Mouse (Mus musculus) liver, embryonic 11.5 days (tissue): Measurements from ENCODE around the gene Eml5. TPM values are rescaled to one million over a fixed set of nuclear protein-coding genes. Genes with fewer than 3 reads are reported as not detected.

Source experiments
- ATAC-seq: fragments of 200-750 bp; cut with Nextera tagmentation; replicated peaks from 2 replicates; pipeline ENCODE4 v1.8.0; 2017; ENCODE audit warnings: moderate number of reproducible peaks, mild to moderate bottlenecking, moderate TSS enrichment, moderate library complexity; ENCODE audit not compliant: low FRiP score
- DNase-seq: peaks from one replicate; pipeline ENCODE4 v3.0.0-alpha.2; 2017; ENCODE audit warnings: low spot score
- H3K27ac ChIP-seq: fragments of 300-500 bp; sonication (generic); 2 replicates; pipeline ENCODE4 v1.5.1; 2014; ENCODE audit warnings: mild to moderate bottlenecking, low read depth, low read length, control low read depth
- H3K27me3 ChIP-seq: fragments of 300-500 bp; sonication (generic); replicated peaks from 2 replicates; pipeline ENCODE4 v1.6.1; 2014; ENCODE audit warnings: low read length, mixed read lengths; ENCODE audit not compliant: control insufficient read depth, insufficient read depth
- H3K36me3 ChIP-seq: fragments of 300-500 bp; sonication (generic); 2 replicates; pipeline ENCODE4 v1.6.1; 2014; ENCODE audit warnings: mild to moderate bottlenecking, low read length, moderate library complexity, mixed read lengths; ENCODE audit not compliant: control insufficient read depth, insufficient read depth
- H3K4me1 ChIP-seq: fragments of 300-500 bp; sonication (generic); replicated peaks from 2 replicates; pipeline ENCODE4 v1.6.1; 2014; ENCODE audit warnings: low read length, mixed read lengths; ENCODE audit not compliant: control insufficient read depth, insufficient read depth
- H3K4me2 ChIP-seq: fragments of 300-500 bp; sonication (generic); 2 replicates; pipeline ENCODE4 v1.6.1; 2014; ENCODE audit warnings: mild to moderate bottlenecking, control low read depth, moderate library complexity
- H3K4me3 ChIP-seq: fragments of 300-500 bp; sonication (generic); 2 replicates; pipeline ENCODE4 v1.5.1; 2014; ENCODE audit warnings: low read depth, low read length, control low read depth
- H3K9ac ChIP-seq: fragments of 300-500 bp; sonication (generic); 2 replicates; pipeline ENCODE4 v1.6.1; 2014; ENCODE audit warnings: low read depth, low read length, control low read depth
- H3K9me3 ChIP-seq: fragments of 300-500 bp; sonication (generic); 2 replicates; pipeline ENCODE4 v1.6.1; 2016; ENCODE audit warnings: low read length, inconsistent platforms, mixed read lengths; ENCODE audit not compliant: control insufficient read depth
- WGBS: fragments of 180-500 bp; shearing (Covaris S2); extraction: QIAGEN DNeasy Blood & Tissue Kit; methylation state at CpG from one replicate; pipeline ENCODE4 v1.1.7; 2014; 5-methylcytosine and 5-hydroxymethylcytosine counted together
- polyA plus RNA-seq: library from polyadenylated mRNA; unstranded; fragments of >200 nt; fragmentation: Nextera tagmentation; extraction: Ambion mirVana; gene quantifications from 2 replicates; pipeline ENCODE4 v1.2.1, GENCODE M21; 2014

Eml5 gene
- polyA plus RNA-seq, 1 experiment from 2014 or later, result 2.7 TPM

DNA sequence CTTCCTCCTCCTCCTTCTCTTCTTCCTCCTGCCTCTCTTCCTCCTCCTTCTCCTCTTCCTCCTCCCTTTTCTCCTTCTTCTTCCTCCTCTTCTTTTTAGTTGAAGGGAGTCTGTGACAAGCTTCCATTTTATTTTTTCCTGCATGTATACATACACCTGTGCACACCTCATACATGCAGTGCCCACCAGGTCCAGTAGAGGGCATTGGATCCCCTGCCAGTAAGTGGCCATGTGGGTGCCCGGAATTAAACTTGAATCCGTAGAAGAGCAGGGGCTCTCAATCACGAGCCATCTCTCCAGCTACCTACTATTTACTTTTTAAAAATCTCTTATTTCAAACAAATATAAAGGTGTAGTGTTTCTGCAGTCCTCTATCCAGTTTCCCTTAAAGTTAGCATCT, 50.5 kb downstream of the Eml5 start:
- Histone ChIP-seq H3K9ac (no peak overlapping the region), H3K27me3 (no peaks in the 10 kb centered on the region), H3K36me3 (no peaks in the 10 kb centered on the region), H3K4me2 (no peak overlapping the region), H3K27ac (no peak overlapping the region), H3K9me3 (no peaks in the 10 kb centered on the region), H3K4me3 (no peak overlapping the region), H3K4me1 (no peaks in the 10 kb centered on the region)
- 35% methylated on average over 3 of the region's 3 CpGs for WGBS
- ATAC-seq (peak; percentile 47; the same call in 1 of the 2 replicates), DNase-seq (no peak)

DNA sequence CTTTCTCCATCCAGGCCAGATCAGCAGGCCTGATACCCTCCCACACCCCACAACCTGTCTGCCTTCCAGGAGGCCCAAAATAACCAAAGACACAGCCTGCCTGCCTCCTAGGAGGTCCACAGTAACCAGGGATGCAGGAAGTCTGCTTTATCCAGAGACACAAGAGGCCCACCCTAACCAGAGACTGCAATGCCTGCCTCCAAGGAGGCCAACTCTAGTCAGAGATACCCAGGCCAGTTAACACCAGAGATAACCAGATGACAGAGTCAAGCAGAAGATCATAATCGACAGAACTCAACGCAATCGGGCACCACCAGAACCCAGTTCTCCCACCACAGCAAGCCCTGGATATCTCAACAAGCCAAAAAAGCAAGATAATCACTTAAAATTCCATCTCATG, 56.5 kb downstream of the Eml5 start:
- no peaks in the 10 kb centered on the region for H3K9me3 ChIP-seq

DNA sequence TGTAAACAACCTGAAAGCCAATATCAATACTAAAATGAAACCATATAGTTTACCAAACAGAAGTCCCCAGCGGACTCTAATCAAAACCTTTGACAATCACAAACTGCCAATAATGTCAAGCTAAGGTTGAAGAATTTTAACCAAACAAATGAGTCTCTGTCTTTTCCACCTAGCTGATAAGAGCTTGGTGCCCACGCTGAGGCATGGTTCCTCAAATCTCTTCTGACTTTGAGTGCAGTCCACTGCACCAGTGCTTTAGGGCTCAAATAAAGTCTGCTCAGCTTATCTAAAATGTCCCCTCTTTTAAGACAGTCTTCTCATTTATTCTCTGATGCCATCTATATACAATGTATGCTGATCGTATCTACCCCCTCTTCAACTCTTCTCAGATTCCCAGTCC, 61.1 kb downstream of the Eml5 start:
- Histone ChIP-seq H3K27ac (no peak overlapping the region), H3K4me1 (no peaks in the 10 kb centered on the region), H3K9me3 (no peaks in the 10 kb centered on the region), H3K36me3 (no peaks in the 10 kb centered on the region), H3K9ac (no peak overlapping the region), H3K27me3 (no peaks in the 10 kb centered on the region), H3K4me3 (no peak overlapping the region), H3K4me2 (no peak overlapping the region)
- DNase-seq (no peak), ATAC-seq (no peak)
- WGBS, result 63% methylated on average over 3 of the region's 3 CpGs

More for the DNA sequence above, 56.5 kb downstream of the Eml5 start:
- Histone ChIP-seq H3K4me2 (no peak overlapping the region), H3K27me3 (no peaks in the 10 kb centered on the region), H3K27ac (no peak overlapping the region), H3K9ac (no peak overlapping the region), H3K4me1 (no peaks in the 10 kb centered on the region), H3K36me3 (no peaks in the 10 kb centered on the region), H3K4me3 (no peak overlapping the region)
- DNase-seq (no peak), ATAC-seq (no peak)
- WGBS, result 76% methylated on average over 3 of the region's 3 CpGs

DNA sequence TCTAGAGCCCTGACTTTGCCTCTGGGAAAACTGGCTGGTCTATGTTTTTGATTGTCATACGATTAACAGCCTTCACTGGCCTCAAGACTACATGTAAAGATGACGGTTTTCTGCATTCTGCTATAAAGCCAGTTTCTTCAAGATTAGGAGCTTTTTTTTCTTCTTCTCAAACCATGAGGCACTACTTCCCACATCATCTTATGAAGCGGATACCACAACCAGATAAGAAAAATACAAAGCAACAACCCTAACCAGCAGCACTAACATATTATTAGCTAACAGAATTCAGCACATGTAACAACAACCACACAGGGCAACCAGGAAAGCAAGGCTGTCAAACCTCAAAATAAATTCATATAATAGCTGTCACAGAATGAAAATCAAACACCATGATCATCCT, 63.3 kb downstream of the Eml5 start:
- Histone ChIP-seq H3K9ac (no peak overlapping the region), H3K4me2 (no peak overlapping the region), H3K4me3 (no peak overlapping the region), H3K27me3 (no peaks in the 10 kb centered on the region), H3K27ac (no peak overlapping the region), H3K4me1 (no peaks in the 10 kb centered on the region), H3K9me3 (no peaks in the 10 kb centered on the region), H3K36me3 (no peaks in the 10 kb centered on the region)
- WGBS, result 75% methylated on average over 3 of the region's 3 CpGs
- DNase-seq (no peak), ATAC-seq (no peak)

DNA sequence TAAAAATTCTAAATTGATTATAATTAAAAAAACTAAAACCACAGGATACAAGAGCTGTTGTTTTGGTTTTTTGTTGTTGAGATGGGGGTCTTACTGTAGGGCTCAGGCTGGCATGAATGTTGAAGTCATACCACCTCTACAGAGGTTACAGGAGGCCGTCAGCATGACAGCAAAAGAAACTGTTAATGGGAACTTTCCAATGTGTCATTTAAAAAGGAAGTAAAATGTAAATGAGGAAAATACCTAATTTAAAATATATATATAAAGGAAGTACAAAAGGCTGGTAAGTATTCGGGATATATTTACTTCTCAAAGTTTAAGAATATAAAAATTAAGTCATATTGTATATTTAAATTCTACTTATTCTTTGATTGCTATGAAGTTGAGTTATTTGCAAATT, 65.8 kb downstream of the Eml5 start:
- no peaks in the 10 kb centered on the region for H3K9me3 ChIP-seq
- H3K27me3 ChIP-seq, result no peaks in the 10 kb centered on the region
- H3K4me3 ChIP-seq, result no peak overlapping the region
- DNase-seq (no peak), ATAC-seq (no peak)
- no peak overlapping the region for H3K4me2 ChIP-seq
- no peaks in the 10 kb centered on the region for H3K36me3 ChIP-seq
- no peak overlapping the region for H3K9ac ChIP-seq
- no peaks in the 10 kb centered on the region for H3K4me1 ChIP-seq
- H3K27ac ChIP-seq, result no peak overlapping the region
- WGBS, result 76% methylated on average over 2 of the region's 2 CpGs

DNA sequence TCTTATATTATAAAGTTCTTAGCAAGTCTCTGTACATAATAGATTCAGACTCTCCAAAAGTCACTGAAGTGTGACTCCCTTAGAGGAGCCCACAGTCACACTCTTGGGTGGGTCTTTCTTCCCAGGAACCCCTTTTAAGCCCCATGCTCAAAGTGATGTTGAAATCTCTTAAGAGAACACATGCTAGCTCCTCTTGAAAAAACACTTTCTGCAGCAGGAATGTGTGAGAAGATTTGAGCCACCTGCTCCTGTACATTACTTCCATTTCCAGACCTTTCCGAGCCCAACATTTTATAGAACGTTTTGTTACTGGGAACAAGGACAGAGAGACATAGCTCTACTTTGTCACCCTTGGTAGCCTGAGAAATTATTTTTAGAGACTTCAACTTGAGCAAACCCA, 66.4 kb downstream of the Eml5 start:
- Histone ChIP-seq H3K4me1 (no peaks in the 10 kb centered on the region), H3K27me3 (no peaks in the 10 kb centered on the region), H3K27ac (no peak overlapping the region), H3K36me3 (no peaks in the 10 kb centered on the region), H3K9me3 (no peaks in the 10 kb centered on the region), H3K9ac (no peak overlapping the region), H3K4me3 (no peak overlapping the region), H3K4me2 (no peak overlapping the region)
- no peak for DNase-seq
- ATAC-seq, result no peak
- 93% methylated on average over 2 of the region's 2 CpGs for WGBS

DNA sequence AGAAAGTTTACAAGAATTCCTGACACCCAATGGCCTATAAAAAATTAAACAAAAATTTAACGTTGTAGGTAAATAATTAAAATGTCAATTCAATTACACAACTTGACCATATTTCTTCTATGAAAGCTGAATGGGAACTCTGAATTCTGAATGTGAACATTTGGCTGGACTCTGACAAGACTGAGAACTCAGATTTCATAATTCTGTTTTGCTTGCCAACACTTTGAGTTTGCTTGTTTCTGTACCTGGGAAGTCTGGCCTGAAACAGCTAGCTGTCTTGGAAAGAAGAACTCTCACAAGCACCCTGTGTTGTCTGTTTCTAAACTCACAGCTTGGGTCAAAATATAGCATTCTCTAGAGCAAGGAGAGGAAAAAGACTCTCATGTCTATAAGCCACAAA, 67.4 kb downstream of the Eml5 start:
- DNase-seq, result no peak
- H3K9me3 ChIP-seq, result no peaks in the 10 kb centered on the region
- no peak overlapping the region for H3K9ac ChIP-seq
- H3K36me3 ChIP-seq, result no peaks in the 10 kb centered on the region
- no peak overlapping the region for H3K4me3 ChIP-seq
- no peaks in the 10 kb centered on the region for H3K4me1 ChIP-seq
- no peak for ATAC-seq
- no peaks in the 10 kb centered on the region for H3K27me3 ChIP-seq
- no peak overlapping the region for H3K27ac ChIP-seq
- H3K4me2 ChIP-seq, result no peak overlapping the region
- WGBS, result 81% methylated on average over 1 of the region's 1 CpGs

DNA sequence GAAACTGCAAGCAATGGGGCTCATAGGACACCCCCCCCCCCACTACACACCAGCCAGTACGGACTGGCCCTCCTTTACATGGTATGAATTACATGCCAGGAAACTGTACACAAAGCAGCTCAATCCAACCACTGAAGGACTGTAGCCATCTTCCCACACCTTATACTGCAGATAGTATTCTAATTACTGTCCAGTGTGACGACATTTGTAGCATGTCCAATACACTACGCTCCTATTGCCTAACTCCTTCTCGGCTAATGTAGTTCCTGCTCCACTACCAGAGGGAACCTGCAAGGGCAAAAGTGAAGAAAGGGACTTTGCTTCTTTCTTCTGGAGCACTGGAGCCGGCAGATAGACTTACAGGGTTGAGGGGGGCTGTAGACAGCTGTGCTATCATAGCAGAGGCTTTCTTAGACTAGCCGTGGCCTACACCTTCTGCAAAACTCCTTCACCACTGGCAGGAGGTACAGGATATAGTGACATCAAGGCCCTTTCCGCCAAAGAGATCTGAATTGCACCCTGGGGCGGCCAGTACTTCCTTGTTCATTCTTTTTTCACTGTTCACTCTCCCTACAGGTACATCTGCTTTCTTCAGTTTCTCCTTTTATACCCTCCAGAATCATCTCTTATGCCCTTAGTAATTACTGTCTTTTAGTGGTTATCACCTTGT, 68.2 kb downstream of the Eml5 start:
- Histone ChIP-seq H3K9ac (no peak overlapping the region), H3K27me3 (no peaks in the 10 kb centered on the region), H3K4me3 (no peak overlapping the region), H3K36me3 (no peaks in the 10 kb centered on the region), H3K27ac (no peak overlapping the region), H3K9me3 (no peaks in the 10 kb centered on the region), H3K4me1 (no peaks in the 10 kb centered on the region), H3K4me2 (no peak overlapping the region)
- DNase-seq (no peak), ATAC-seq (no peak)
- WGBS, result 80% methylated on average over 8 of the region's 8 CpGs

DNA sequence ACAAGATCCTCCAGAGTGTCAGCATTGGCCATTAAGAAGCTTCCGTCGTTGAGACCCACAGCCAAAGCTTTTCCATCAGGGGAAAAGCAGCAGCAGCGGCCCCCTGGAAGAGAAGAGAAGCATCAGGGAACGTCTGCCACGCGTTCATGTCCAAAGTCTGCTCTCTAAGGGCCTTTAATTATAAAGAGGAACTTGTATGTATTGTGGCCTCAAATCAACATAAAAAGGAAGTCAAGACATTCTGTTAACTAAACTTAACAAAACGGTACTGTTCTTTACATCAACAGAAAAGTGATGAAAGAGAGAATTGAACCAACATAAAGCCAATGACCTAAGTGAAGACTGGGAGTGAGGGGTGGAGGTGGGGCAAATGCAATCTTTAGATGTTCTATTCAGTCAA, 70.2 kb downstream of the Eml5 start:
- no peak for DNase-seq
- H3K9me3 ChIP-seq, result no peaks in the 10 kb centered on the region
- H3K9ac ChIP-seq, result no peak overlapping the region
- H3K27ac ChIP-seq, result no peak overlapping the region
- H3K4me3 ChIP-seq, result no peak overlapping the region
- H3K4me1 ChIP-seq, result no peaks in the 10 kb centered on the region
- no peaks in the 10 kb centered on the region for H3K27me3 ChIP-seq
- H3K4me2 ChIP-seq, result no peak overlapping the region
- WGBS, result 83% methylated on average over 7 of the region's 7 CpGs
- H3K36me3 ChIP-seq, result no peaks in the 10 kb centered on the region
- ATAC-seq, result no peak
